Mouse (Mus musculus): Measurements from ENCODE around the gene Psip1.

The Psip1 gene

GRCm38 (mm10) chr4:83417160-83417819 lies 69.0 kb downstream of the Psip1 start, which contains the start of gene Snapc3:
Snapc3 (plus strand) TSS chr4:83417724.
- DNase-seq (ENCODE audit: low read depth) = peak; percentile 99

- DNase-seq (ENCODE audit: low read depth) = no peak
These were observed 71.9 kb downstream of the Psip1 start for GRCm38 (mm10) chr4:83414241-83414824.

GRCm38 (mm10) chr4:83412060-83412459 lies 74.2 kb downstream of the Psip1 start:
- no peak for DNase-seq (ENCODE audit: low read depth)

GRCm38 (mm10) chr4:83409867-83410505 lies 76.3 kb downstream of the Psip1 start:
- DNase-seq (ENCODE audit: low read depth) = peak; percentile 77

GRCm38 (mm10) chr4:83407688-83408087 lies 78.6 kb downstream of the Psip1 start:
- DNase-seq (ENCODE audit: low read depth) = peak; percentile 53

Data from NIH3T3 (cell line).